Mouse (Mus musculus): ENCODE measurements around the gene Acvr1. TPM values are rescaled to one million over a fixed set of nuclear protein-coding genes. Genes with fewer than 3 reads are reported as not detected.

Gene Acvr1
- total RNA-seq, 2 experiments from 2014 or later = 10.4 to 18.4 TPM

DNA sequence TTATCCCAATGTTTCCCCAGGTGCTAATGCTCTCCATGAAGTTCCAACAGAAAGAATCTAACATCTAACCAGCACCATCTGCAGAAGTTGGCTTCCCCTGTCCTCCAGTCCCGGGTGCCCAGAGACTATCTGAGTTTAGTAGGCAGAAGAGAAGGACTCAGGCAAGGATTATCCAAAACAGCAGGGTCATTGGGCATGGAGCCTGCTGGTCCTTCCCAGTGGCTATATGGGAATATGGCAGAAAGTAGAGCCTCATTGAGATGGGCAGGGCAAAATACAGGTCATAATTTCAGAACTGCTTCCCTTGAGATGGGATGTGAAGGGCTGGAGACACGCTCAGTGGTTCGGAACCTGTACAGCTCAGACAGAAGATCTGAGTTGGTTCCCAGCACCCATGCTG lies 39.2 kb downstream of the Acvr1 start:
- intact Hi-C loops (cut with DNase I; ENCODE audit: low total_unique reads) = no loop called here
- no peak for DNase-seq

DNA sequence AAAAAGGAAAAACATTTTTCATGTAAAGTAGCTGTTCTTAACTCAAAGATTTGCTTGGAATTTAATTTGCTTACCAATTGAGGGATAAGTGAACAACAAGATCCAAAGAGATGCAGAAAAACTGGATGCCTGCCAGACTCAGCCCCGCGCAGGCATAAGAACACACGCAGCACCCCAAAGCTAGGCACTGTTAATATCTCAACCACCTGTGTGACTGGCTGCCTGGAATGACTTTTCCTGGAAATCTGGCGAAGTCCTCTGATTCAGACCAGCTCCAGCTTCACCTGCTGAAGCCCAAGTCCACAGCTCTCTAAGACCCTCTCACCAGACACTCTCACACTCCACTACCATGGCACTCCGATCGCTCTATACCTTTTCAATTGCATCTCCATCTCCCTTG lies 42.6 kb downstream of the Acvr1 start:
- no peak for DNase-seq
- intact Hi-C loops (cut with DNase I; ENCODE audit: low total_unique reads) = no loop called here

DNA sequence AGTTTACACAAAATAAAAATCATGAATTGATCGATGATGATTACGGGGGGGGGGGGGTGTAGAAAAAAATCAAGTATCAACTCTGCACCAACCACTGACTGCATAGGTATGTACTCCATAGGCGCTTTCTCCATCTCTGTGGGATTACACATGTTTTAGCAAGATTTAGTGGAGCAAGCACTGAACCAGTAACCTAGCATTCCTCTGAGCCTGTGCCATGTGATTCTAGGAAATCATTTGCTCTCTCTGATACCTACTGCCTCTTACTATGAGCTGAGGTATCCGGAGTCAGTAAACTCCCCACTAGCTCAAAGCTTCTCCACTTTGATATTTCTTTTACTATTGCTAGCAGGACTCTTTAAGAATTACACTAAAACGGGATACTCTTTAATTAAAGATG lies 43.1 kb downstream of the Acvr1 start:
- intact Hi-C loops (cut with DNase I; ENCODE audit: low total_unique reads) = no loop called here
- no peak for DNase-seq

GRCm38 (mm10) chr2:58523097-58523496 lies 43.9 kb downstream of the Acvr1 start:
- no peak for DNase-seq
- intact Hi-C loops (cut with DNase I; ENCODE audit: low total_unique reads) = no loop called here

- DNase-seq = peak; percentile 22
- intact Hi-C loops (cut with DNase I; ENCODE audit: low total_unique reads) = no loop called here
Observed at GRCm38 (mm10) chr2:58521621-58522020, 45.3 kb downstream of the Acvr1 start.

DNA sequence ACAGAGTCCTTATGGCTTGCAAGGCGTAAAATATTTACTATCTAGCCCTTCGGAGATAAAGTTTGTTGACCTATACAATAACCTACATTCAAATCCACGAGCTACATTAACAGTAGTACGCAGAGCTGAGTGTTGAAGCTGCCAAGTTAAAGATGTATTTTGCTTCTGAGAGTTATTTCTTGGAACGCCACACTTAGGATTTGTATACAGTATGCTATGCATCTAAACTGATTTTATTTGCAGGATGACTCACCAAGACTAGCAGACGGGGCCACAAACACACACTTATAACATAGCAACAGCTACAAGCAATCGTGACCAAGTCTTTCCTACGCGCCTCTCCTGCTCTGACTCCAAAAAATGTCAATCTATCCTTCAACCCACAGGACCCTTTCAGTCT lies 46.2 kb downstream of the Acvr1 start:
- DNase-seq = no peak
- intact Hi-C loops (cut with DNase I; ENCODE audit: low total_unique reads) = no loop called here

- intact Hi-C loops (cut with DNase I; ENCODE audit: low total_unique reads) = no loop called here
- no peak for DNase-seq
Observed at GRCm38 (mm10) chr2:58518517-58518916, 48.4 kb downstream of the Acvr1 start.

GRCm38 (mm10) chr2:58516920-58517319 lies 50.0 kb downstream of the Acvr1 start:
- intact Hi-C loops (cut with DNase I; ENCODE audit: low total_unique reads) = no loop called here

GRCm38 (mm10) chr2:58516000-58516399 lies 51.0 kb downstream of the Acvr1 start:
- no peak for DNase-seq
- intact Hi-C loops (cut with DNase I; ENCODE audit: low total_unique reads) = no loop called here

More at GRCm38 (mm10) chr2:58516920-58517319, 50.0 kb downstream of the Acvr1 start:
- no peak for DNase-seq

- DNase-seq = no peak
- intact Hi-C loops (cut with DNase I; ENCODE audit: low total_unique reads) = no loop called here
Observed at GRCm38 (mm10) chr2:58514489-58514888, 52.5 kb downstream of the Acvr1 start.

DNA sequence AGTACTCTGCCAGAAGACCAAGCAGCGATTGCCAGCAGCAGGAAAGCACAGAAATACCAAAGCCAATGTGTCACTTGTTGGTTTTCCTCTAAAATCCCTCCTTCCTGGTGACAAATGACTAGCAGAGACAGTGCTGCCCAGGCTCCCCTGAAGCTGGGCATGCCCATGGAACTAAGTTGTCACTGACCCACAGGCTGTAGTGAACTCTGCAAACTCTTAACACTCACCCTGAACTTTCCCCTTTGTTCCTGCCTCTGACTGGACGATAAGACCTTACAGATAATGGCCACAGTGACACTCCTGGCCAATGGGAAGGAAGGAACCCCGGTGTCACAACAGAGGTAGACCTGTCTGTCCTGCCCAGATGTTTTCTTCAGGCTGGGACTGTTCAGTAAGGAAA lies 53.7 kb downstream of the Acvr1 start:
- no peak for DNase-seq
- intact Hi-C loops (cut with DNase I; ENCODE audit: low total_unique reads) = no loop called here

GRCm38 (mm10) chr2:58510192-58510591 lies 56.8 kb downstream of the Acvr1 start:
- DNase-seq = no peak

GRCm38 (mm10) chr2:58505306-58506090 lies 61.5 kb downstream of the Acvr1 start:
- intact Hi-C loops (cut with DNase I; ENCODE audit: low total_unique reads) = no loop called here
- DNase-seq = no peak

More at GRCm38 (mm10) chr2:58510192-58510591, 56.8 kb downstream of the Acvr1 start:
- intact Hi-C loops (cut with DNase I; ENCODE audit: low total_unique reads) = no loop called here

DNA sequence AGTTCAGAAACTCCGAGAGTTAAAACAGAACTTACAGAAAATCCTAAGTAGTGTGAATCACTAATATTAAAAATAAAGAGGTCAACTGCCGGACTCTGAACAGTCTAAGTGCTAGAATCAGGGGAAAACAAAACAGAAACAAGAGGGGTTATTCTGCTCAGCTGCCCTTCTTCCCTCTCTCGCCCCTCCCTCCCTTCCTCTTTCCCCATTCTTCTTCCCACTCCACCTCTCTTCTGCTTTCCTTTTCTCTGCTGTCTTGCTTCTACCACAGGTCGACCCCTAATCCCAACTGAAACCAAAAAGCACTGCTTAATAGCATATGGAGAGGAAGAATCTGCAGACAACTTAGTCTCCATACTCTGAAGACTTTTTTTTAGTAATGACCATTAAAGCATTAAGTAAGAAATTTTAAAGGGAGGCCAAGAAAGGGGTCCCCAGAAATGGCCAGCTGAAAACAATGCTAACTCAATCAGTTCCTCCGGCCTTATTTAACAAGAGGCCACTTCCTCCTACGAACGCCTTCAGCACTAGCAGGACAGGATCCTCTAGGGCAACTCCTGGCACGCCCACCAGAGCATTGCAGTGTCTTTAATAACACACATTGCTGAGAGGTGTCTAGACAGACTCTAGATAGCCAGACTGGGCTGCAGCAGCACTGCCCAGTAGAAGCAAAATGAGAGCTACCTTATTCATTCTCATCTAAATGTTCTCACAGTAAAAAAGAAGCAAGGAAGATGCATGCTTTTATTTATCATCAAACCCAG lies 70.1 kb downstream of the Acvr1 start:
- DNase-seq = peak; percentile 36
- intact Hi-C loops (cut with DNase I; ENCODE audit: low total_unique reads) = no loop called here

DNA sequence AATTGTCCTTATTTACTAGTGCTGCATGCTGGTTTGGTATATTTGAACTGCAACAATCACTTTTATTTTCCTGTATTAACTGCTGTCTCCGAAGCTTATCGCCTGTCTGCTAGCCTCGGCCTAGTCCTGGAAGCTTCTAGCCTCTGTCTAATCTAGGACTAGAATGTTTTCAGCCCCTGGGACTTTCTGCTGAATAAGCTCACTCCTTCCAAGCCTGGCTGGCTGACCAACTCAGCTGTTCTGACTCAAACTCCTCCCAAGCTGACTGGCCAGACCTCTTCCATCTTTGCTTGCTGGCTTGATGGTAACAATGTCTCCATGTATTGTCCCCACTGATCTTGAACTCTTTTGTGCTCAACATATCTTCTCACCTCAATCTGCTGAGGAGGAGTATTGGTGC lies 71.7 kb downstream of the Acvr1 start:
- intact Hi-C loops (cut with DNase I; ENCODE audit: low total_unique reads) = no loop called here
- DNase-seq = no peak

GRCm38 (mm10) chr2:58493685-58494635 lies 73.0 kb downstream of the Acvr1 start:
- intact Hi-C loops (cut with DNase I; ENCODE audit: low total_unique reads) = no loop called here
- DNase-seq = no peak

DNA sequence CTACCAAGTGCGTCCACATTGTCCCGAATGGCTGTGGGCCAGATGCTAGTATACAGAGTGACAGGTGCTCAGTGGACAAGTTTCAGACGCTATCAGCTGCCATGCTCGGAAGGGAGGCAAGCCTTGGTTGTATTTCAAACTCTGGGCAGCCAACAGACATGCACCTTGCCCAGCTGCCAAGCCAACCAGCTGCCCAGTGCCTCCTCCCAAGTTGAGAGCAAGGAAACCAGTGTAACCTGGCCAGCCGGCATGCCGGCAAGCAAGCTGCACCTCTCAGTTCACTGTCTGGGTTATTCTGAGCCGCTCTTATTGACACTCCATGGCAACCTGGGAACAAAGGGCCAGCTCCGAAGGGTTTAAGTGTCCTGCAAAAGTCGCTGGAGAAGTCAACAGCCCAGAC lies 77.7 kb downstream of the Acvr1 start:
- DNase-seq = peak; percentile 77
- intact Hi-C loops (cut with DNase I; ENCODE audit: low total_unique reads) = loop anchor here (5.0 kb wide), 1 partner anchor 78 kb away; the partner anchor contains the start of genes Acvr1 and Upp2

DNA sequence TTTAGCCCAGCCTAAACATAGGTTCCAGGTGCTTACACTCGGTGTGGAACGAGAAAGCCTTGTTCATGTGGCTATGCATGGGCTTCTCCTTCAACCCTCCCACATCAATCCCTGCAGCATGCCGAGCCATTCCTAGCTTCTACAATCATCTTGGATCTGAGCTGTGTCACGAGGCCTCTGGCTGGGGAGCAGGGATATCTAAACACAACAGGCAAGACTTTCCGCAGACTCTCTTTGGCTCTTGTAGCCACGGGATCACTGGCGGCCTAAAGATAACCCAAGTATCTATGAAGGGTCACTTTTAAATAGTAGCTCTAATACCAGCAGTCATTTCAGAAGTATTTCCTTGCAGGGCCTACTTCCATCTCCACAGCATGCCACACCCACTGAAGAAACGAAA lies 78.6 kb downstream of the Acvr1 start:
- DNase-seq = no peak
- intact Hi-C loops (cut with DNase I; ENCODE audit: low total_unique reads) = loop anchor here (5.0 kb wide), 1 partner anchor 79 kb away; the partner anchor contains the start of genes Acvr1 and Upp2

DNA sequence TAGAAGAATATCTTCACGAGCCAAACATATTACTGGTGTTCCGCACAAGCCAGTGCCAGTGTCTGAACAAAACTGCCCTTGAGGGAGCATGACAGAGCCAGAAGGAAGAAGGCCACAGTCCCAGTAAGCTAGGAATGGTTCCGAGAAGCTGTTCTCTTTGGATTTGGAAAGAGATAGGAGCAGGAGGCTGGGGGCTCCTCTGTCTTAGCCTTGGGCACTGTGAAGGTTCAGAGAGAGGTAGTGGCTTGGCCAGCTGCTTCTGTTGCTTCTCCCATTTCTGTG lies 79.7 kb downstream of the Acvr1 start:
- no peak for DNase-seq
- intact Hi-C loops (cut with DNase I; ENCODE audit: low total_unique reads) = loop anchor here (5.0 kb wide), 1 partner anchor 80 kb away; the partner anchor contains the start of genes Acvr1 and Upp2

Data from gastrocnemius, postnatal 14 days (tissue).